Mouse (Mus musculus): ENCODE measurements at regions not wholly inside any gene's neighbourhood (a gene's known extent, or its start where the extent isn't known, plus 50 kb on each side); places are given as distances from the start of the nearest gene placed in this dataset.

DNA sequence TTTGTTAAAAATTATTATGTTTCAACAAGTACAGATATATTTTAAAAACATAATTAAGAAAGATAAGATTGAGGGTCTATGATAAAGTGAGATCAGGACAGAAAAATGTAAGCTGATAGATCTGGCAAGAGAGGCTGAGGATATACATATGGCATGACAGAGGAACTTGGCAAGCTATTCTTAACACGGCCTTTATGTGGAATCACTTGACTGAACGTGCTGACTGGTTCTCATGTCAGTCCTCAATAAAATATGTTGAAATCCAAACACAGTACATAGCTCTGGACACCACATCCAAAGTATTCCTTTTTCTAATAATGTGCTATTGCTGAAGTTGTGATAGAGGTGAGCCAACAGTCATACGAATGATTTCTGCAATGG, 931.5 kb downstream of the A830018L16Rik start:
- TF ChIP-seq CTCF (IDR thresholded peaks at IDR 0.05; ENCODE audit: low read depth) (no peak), EP300 (IDR thresholded peaks at IDR 0.05; ENCODE audit: low read depth) (no peak)

Measured in heart, postnatal 0 days (tissue).